Mouse (Mus musculus): Measurements from ENCODE around the gene Atg2a. TPM values are rescaled to one million over a fixed set of nuclear protein-coding genes. Genes with fewer than 3 reads are reported as not detected.

The Atg2a gene
- polyA plus RNA-seq (2015; fragmentation: Illumina TruSeq; extraction: RNeasy Lipid Tissue Mini Kit (QIAGEN cat#74804); ENCODE audit: low read depth, low replicate concordance), result 18.9 TPM

DNA sequence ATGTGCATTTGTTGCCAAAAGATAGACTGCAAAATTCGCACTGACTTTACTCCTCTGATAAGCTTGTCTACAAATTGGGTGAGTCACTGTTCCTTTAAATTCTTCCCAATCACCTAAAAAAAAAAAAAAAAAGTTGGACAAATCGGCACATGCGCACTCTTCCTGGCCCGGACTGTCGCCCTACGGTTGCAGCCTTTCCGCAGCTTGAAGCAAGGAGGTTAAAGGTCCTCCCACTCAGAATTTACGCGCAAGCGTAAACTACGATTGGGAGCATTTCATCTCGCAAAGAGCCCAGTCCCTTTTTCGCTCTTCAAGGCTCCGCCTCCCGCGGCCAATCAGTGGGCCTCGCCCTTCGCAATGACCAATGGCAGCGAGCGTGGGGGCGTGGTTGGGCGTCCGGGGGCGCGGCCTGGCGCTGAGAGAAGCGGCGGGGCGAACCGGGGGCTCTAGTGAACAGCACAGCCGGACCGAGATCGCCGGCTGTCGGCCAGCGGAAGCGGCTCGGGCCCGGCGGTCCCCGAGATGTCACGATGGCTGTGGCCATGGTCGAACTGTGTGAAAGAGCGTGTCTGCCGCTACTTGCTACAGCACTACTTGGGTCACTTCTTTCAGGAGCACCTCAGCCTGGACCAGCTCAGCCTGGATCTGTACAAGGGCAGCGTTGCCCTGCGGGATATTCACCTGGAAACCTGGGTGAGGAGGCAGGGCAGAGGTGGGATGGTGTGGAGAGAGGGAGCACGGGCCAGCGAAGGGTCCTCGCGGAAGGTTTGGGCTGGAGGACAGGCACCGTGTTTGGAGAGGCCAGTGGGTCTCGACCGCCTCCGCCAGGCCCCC lies at the start of gene Atg2a:
TSS of gene Atg2a (plus strand) at position 395 of the 834 bp plus-strand sequence.

DNA sequence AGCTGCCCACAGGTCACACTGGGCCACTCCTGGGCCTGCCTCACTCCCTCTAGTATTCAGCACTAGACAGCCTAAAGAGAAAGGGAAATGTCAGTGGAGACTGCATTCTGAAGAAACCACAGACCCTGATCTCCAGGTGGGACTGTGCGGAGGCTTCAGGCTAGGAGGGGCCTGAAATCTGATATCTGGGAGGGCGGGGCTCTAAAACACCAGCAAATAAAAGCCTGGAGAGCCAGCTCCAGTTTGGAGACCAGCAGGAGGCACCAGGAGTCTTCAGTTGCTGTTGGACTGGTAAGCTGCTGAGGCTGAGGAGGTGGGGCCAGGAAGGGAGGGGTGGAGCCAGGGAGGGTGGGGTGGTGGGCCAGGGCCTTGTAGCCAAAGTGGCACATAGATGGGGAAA lies 15.3 kb upstream of the Atg2a start, which contains the start of gene Gpha2:
TSS of gene Gpha2 (plus strand) at position 246 of the 400 bp plus-strand sequence.

DNA sequence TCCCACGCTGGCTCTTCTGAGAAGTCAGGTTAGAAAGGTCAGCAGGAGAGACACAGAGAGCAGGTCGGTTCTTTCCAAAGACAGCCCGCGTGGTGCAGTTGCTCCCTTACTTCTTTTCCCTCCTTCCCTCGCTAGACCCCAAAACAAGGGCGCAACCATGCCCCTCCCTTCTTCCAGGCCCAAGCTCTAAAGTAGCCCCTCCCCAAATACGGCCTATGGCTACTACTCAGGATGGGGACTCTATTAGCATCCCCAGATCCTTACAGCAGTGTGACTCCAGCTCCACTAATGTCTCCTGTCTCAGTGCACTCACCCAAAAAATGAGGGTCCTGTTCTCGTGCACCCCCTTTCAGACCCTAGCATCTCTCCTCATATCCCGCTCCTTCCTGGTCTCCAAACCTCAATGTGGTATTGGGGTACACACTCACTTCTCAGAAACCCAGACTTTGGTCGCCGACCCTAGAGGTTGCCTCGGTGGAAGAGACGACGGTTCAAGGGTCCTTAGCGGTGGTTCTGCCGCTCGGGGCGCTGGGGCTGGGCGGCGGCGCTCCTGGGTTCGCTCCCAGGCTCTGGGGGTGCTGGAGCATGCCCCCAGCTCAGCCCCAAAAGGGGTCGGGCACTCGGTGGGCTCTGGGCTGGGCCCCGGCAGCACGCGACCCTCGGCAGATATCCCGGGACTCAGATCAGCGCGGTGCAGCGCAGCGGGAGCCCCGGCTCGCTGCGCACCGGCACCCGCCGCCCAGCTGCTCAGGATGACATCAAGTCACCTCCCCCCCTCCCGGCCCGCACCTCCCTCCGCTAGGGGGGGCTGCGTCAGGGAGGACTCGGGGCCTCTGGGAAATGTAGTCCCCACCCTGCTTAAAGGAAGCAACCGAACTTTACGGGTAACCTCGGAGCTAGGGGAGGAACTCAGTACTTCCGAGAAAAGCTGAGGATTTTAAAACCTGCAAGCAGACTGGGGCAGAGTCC lies 6.1 kb upstream of the Atg2a start, which contains the start of gene Ppp2r5b:
TSS of gene Ppp2r5b (minus strand) at position 789 of the 969 bp plus-strand sequence.

DNA sequence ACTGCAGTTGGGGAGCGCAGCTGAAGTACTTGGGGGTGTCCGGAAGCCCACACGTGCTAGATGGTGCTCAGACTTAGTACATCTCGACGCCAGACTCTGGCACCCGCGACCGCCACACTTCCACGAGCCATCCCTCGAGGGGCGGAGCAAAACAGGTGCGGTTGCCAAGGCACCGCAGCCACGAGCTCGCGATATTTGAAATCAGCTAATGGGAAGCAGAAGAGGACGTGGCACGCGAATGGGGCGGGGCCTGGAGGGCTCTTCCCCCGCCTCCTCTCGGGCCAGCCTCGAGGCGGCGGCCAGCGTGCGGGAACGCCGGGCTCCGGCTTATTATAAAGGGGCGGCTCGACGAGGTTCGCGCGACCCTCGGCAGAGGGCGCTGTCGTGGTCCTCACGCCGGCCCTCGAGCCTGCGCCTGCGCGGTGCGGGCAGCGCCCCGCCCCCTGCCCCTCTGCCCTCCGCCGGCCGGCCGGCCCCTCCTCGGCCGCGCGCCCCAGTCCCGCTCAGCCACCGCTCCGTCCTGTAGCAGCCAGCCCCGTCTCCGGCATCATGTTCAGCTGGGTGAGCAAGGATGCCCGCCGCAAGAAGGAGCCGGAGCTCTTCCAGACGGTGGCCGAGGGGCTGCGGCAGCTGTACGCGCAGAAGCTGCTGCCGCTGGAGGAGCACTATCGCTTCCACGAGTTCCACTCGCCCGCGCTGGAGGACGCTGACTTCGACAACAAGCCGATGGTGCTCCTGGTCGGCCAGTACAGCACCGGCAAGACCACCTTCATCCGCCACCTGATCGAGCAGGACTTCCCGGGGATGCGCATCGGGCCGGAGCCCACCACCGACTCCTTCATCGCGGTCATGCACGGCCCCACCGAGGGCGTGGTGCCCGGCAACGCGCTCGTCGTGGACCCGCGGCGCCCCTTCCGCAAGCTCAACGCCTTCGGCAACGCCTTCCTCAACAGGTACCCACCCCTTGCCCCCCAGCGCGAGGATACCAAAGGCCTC lies 35.3 kb downstream of the Atg2a start, which contains the start of gene Ehd1:
TSS of gene Ehd1 (plus strand) at position 300 of the 996 bp plus-strand sequence.

DNA sequence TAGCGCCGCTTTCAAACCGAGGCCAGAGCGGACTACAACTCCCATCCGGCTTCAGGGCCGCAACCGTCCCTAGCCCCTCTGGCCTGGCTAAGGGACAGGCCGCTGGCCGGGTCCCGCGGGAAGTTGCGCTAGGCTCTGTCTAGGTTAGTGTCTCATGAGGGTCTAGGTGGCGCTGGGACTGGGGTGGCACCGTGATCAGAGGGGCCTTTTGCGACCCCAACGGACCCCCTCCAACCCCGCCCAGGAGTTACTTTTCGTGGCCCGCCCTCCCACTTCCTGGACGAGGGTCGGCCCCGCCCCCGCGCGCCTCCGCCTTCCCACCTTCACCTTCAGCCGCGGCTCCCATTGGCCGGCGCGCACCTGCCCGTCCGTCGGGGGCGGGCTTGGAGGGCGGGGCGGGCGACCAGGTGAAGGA lies 64.7 kb downstream of the Atg2a start, which contains the start of gene Cdc42bpg:
TSS of gene Cdc42bpg (plus strand) at position 320 of the 415 bp plus-strand sequence.

Other genes with a start within 250 kb of the Atg2a start
- 17.9 TPM for gene Capn1, start 225.8 kb upstream of the Atg2a start, polyA plus RNA-seq (2015; fragmentation: Illumina TruSeq; extraction: RNeasy Lipid Tissue Mini Kit (QIAGEN cat#74804); ENCODE audit: low read depth, low replicate concordance)
- 33.6 TPM for gene Syvn1, start 195.1 kb upstream of the Atg2a start, polyA plus RNA-seq (2015; fragmentation: Illumina TruSeq; extraction: RNeasy Lipid Tissue Mini Kit (QIAGEN cat#74804); ENCODE audit: low read depth, low replicate concordance)
- 61.3 TPM for gene Mrpl49, start 183.9 kb upstream of the Atg2a start, polyA plus RNA-seq (2015; fragmentation: Illumina TruSeq; extraction: RNeasy Lipid Tissue Mini Kit (QIAGEN cat#74804); ENCODE audit: low read depth, low replicate concordance)
- gene Fau, start 183.8 kb upstream of the Atg2a start, polyA plus RNA-seq (2015; fragmentation: Illumina TruSeq; extraction: RNeasy Lipid Tissue Mini Kit (QIAGEN cat#74804); ENCODE audit: low read depth, low replicate concordance), result 1,093 TPM
- gene Znhit2, start 180.5 kb upstream of the Atg2a start, polyA plus RNA-seq (2015; fragmentation: Illumina TruSeq; extraction: RNeasy Lipid Tissue Mini Kit (QIAGEN cat#74804); ENCODE audit: low read depth, low replicate concordance), result 30.1 TPM
- gene Tm7sf2, start 173.3 kb upstream of the Atg2a start, polyA plus RNA-seq (2015; fragmentation: Illumina TruSeq; extraction: RNeasy Lipid Tissue Mini Kit (QIAGEN cat#74804); ENCODE audit: low read depth, low replicate concordance), result 37.3 TPM
- gene Vps51, start 164.4 kb upstream of the Atg2a start, polyA plus RNA-seq (2015; fragmentation: Illumina TruSeq; extraction: RNeasy Lipid Tissue Mini Kit (QIAGEN cat#74804); ENCODE audit: low read depth, low replicate concordance), result 58.5 TPM
- not detected for gene Tmem262, start 161.6 kb upstream of the Atg2a start, polyA plus RNA-seq (2015; fragmentation: Illumina TruSeq; extraction: RNeasy Lipid Tissue Mini Kit (QIAGEN cat#74804); ENCODE audit: low read depth, low replicate concordance)
- gene Gm28374, start 159.4 kb upstream of the Atg2a start, polyA plus RNA-seq (2015; fragmentation: Illumina TruSeq; extraction: RNeasy Lipid Tissue Mini Kit (QIAGEN cat#74804); ENCODE audit: low read depth, low replicate concordance), result not detected
- gene Zfpl1, start 156.7 kb upstream of the Atg2a start, polyA plus RNA-seq (2015; fragmentation: Illumina TruSeq; extraction: RNeasy Lipid Tissue Mini Kit (QIAGEN cat#74804); ENCODE audit: low read depth, low replicate concordance), result 47.7 TPM
- gene Cdca5, start 156.7 kb upstream of the Atg2a start, polyA plus RNA-seq (2015; fragmentation: Illumina TruSeq; extraction: RNeasy Lipid Tissue Mini Kit (QIAGEN cat#74804); ENCODE audit: low read depth, low replicate concordance), result 0.42 TPM
- gene AC131692.1, start 147.2 kb upstream of the Atg2a start, polyA plus RNA-seq (2015; fragmentation: Illumina TruSeq; extraction: RNeasy Lipid Tissue Mini Kit (QIAGEN cat#74804); ENCODE audit: low read depth, low replicate concordance), result not detected
- gene Naaladl1, start 135.9 kb upstream of the Atg2a start, polyA plus RNA-seq (2015; fragmentation: Illumina TruSeq; extraction: RNeasy Lipid Tissue Mini Kit (QIAGEN cat#74804); ENCODE audit: low read depth, low replicate concordance), result not detected
- 16.8 TPM for gene Sac3d1, start 123.0 kb upstream of the Atg2a start, polyA plus RNA-seq (2015; fragmentation: Illumina TruSeq; extraction: RNeasy Lipid Tissue Mini Kit (QIAGEN cat#74804); ENCODE audit: low read depth, low replicate concordance)
- gene Snx15, start 113.4 kb upstream of the Atg2a start, polyA plus RNA-seq (2015; fragmentation: Illumina TruSeq; extraction: RNeasy Lipid Tissue Mini Kit (QIAGEN cat#74804); ENCODE audit: low read depth, low replicate concordance), result 39.0 TPM
- not detected for gene Batf2, start 100.7 kb upstream of the Atg2a start, polyA plus RNA-seq (2015; fragmentation: Illumina TruSeq; extraction: RNeasy Lipid Tissue Mini Kit (QIAGEN cat#74804); ENCODE audit: low read depth, low replicate concordance)
- gene Arl2, start 100.1 kb upstream of the Atg2a start, polyA plus RNA-seq (2015; fragmentation: Illumina TruSeq; extraction: RNeasy Lipid Tissue Mini Kit (QIAGEN cat#74804); ENCODE audit: low read depth, low replicate concordance), result 91.3 TPM
- not detected for gene Majin, start 57.3 kb upstream of the Atg2a start, polyA plus RNA-seq (2015; fragmentation: Illumina TruSeq; extraction: RNeasy Lipid Tissue Mini Kit (QIAGEN cat#74804); ENCODE audit: low read depth, low replicate concordance)
- not detected for gene Gpha2, start 15.3 kb upstream of the Atg2a start, polyA plus RNA-seq (2015; fragmentation: Illumina TruSeq; extraction: RNeasy Lipid Tissue Mini Kit (QIAGEN cat#74804); ENCODE audit: low read depth, low replicate concordance)
- gene Ppp2r5b, start 5.8 kb upstream of the Atg2a start, polyA plus RNA-seq (2015; fragmentation: Illumina TruSeq; extraction: RNeasy Lipid Tissue Mini Kit (QIAGEN cat#74804); ENCODE audit: low read depth, low replicate concordance), result 120 TPM
- gene Ehd1, start 35.1 kb downstream of the Atg2a start, polyA plus RNA-seq (2015; fragmentation: Illumina TruSeq; extraction: RNeasy Lipid Tissue Mini Kit (QIAGEN cat#74804); ENCODE audit: low read depth, low replicate concordance), result 27.8 TPM
- gene Cdc42bpg, start 64.8 kb downstream of the Atg2a start, polyA plus RNA-seq (2015; fragmentation: Illumina TruSeq; extraction: RNeasy Lipid Tissue Mini Kit (QIAGEN cat#74804); ENCODE audit: low read depth, low replicate concordance), result 2.4 TPM
- 44.9 TPM for gene Men1, start 93.3 kb downstream of the Atg2a start, polyA plus RNA-seq (2015; fragmentation: Illumina TruSeq; extraction: RNeasy Lipid Tissue Mini Kit (QIAGEN cat#74804); ENCODE audit: low read depth, low replicate concordance)
- gene Map4k2, start 99.5 kb downstream of the Atg2a start, polyA plus RNA-seq (2015; fragmentation: Illumina TruSeq; extraction: RNeasy Lipid Tissue Mini Kit (QIAGEN cat#74804); ENCODE audit: low read depth, low replicate concordance), result 71.5 TPM
- 147 TPM for gene Sf1, start 122.0 kb downstream of the Atg2a start, polyA plus RNA-seq (2015; fragmentation: Illumina TruSeq; extraction: RNeasy Lipid Tissue Mini Kit (QIAGEN cat#74804); ENCODE audit: low read depth, low replicate concordance)
- 41.5 TPM for gene Pygm, start 142.7 kb downstream of the Atg2a start, polyA plus RNA-seq (2015; fragmentation: Illumina TruSeq; extraction: RNeasy Lipid Tissue Mini Kit (QIAGEN cat#74804); ENCODE audit: low read depth, low replicate concordance)
- 93.5 TPM for gene Rasgrp2, start 157.7 kb downstream of the Atg2a start, polyA plus RNA-seq (2015; fragmentation: Illumina TruSeq; extraction: RNeasy Lipid Tissue Mini Kit (QIAGEN cat#74804); ENCODE audit: low read depth, low replicate concordance)
- 190 TPM for gene Nrxn2, start 177.1 kb downstream of the Atg2a start, polyA plus RNA-seq (2015; fragmentation: Illumina TruSeq; extraction: RNeasy Lipid Tissue Mini Kit (QIAGEN cat#74804); ENCODE audit: low read depth, low replicate concordance)